Mouse (Mus musculus): ENCODE results near the gene Mccc1. TPM values are rescaled to one million over a fixed set of nuclear protein-coding genes. Genes with fewer than 3 reads are reported as not detected.

Gene Mccc1
- 31.7 TPM for total RNA-seq (2023)

DNA sequence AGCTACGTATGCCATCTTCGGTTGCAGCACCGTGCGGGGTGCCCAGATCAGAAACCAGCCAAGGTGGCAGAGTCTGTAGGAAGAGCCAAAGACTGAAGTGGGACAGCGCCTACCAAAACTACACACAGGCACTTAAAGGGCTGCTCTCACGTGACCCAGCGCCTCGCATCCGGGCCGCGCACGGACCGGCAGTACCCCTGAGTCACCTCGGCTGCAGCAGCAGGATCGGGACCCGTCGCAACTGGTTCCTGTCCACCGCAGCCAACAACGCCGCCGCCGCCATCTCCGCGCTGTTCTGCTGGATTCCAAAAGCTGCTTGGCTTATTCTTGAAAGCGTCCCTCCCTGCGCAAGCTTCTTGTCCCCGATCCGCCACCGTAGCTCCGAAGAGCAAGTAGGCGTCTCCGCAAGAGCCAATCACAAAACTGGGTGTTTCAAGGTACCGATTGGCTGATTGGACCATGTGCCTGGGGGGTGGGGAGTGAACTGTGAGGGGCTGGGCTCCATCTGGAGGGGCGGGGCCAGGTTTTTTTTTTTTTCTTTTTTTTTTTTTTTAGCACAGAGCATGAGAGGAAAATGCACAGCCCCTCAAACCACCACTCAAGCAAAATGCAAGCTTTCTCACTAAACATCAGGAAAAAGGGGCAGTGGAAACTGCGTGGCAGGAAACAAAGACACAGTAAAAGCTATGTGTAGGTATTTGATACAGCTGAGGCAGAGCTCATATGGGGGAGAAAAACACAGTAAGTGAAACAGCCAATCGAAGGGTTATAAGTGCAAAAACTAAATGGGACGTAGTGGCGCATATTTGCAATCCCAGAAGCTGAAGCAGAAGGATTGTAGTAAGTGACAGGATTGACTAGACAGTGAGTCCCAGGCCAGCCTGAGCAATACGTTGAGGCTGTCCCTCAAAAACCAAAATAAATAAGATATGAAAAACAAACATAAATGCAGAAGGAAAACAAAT, at the start of gene Mccc1:
Mccc1 (minus strand) TSS at position 404 of the 965 bp plus-strand sequence.

DNA sequence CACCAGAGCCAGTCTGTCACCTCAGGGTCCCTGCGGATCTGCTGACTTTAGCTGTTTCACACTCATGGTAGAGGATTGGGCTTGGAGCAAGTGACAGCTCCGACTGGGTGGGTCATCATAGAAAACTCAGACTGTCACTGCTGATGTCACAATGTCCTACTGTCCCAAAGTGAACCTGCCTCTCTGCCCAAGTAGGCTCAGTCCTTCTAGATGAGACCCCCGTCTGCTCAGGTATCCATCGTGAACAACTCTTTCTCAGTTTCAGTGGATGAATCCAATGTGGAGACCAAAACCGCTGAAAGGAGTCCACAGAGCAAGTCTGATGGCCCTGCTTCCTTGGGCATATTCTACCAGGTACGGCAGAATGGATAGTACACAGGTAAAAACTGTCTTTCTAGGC, 63.1 kb downstream of the Mccc1 start, which contains the start of gene Dcun1d1:
Dcun1d1 (minus strand) TSS at position 101 of the 400 bp plus-strand sequence.

Other genes starting within 250 kb of the Mccc1 start
- gene Atp11b, start 246.6 kb downstream of the Mccc1 start, total RNA-seq (2023) = 245 TPM
- gene Dcun1d1, start 63.2 kb downstream of the Mccc1 start, total RNA-seq (2023) = 66.1 TPM
- not detected for gene Ccdc144b, start 52.9 kb upstream of the Mccc1 start, total RNA-seq (2023)
- 31.9 TPM for gene Acad9, start 65.3 kb upstream of the Mccc1 start, total RNA-seq (2023)
- gene D3Ertd254e, start 150.3 kb upstream of the Mccc1 start, total RNA-seq (2023) = 4.5 TPM
- not detected for gene Qrfpr, start 221.6 kb upstream of the Mccc1 start, total RNA-seq (2023)

All from CD8-positive naive resting alpha-beta T cell, adult 57 days (primary cell).